Comparison of ENCODE assay signal across 12 mouse cellular contexts in genomic region chr8:86651416-86651815, GRCm38 (mm10). TPM values are rescaled to one million over a fixed set of nuclear protein-coding genes. Genes with fewer than 3 reads are reported as not detected.
DNase-seq lines count a peak whose midpoint lies in the region; ATAC-seq and TF ChIP-seq lines count a peak whose summit lies in the region.
"Had no signal": no experiment of that assay in that cellular context is flagged by ENCODE, and none has a peak within 500 bp of the region (broad histone marks: within the 10 kb centered on the region; RNA-seq: fewer than 3 reads in every experiment).

No protein-coding gene starts in this region.

- no peak for TF ChIP-seq POLR2A in cerebellum, adult 2 months (IDR thresholded peaks at IDR 0.05; ENCODE audit: borderline replicate concordance, insufficient read depth, low read length)

- ATAC-seq in heart, embryonic 11.5 days (replicated peaks; ENCODE audit: insufficient number of reproducible peaks, low FRiP score, low TSS enrichment): no peak
- no peak for ATAC-seq in erythroblast, adult 5-6 weeks (replicated peaks; ENCODE audit: low FRiP score, poor library complexity, severe bottlenecking)

- peaks cover 3% of the 10 kb centered on the region; the same call in 1 of the 2 replicates for H3K36me3 ChIP-seq in heart, embryonic 11.5 days (ENCODE audit: control insufficient read depth, insufficient read depth, low read length)

- no peaks in the 10 kb centered on the region; the same call in 1 of the 2 replicates for H3K4me1 ChIP-seq in cerebellum, adult 2 months (ENCODE audit: control insufficient read depth, insufficient read depth, low read length)
- no peaks in the 10 kb centered on the region for H3K4me1 ChIP-seq in heart, embryonic 11.5 days (ENCODE audit: control insufficient read depth, insufficient read depth, low read length)
- H3K4me1 ChIP-seq: embryonic facial prominence, embryonic 13.5 days; midbrain, embryonic 10.5 days had no signal

- DNase-seq in cerebellum, adult 2 months: peak; percentile 18 to 41
- DNase-seq in cerebellum, postnatal 14 days: no peak
- peak; percentile 40 for DNase-seq in cerebellum, adult 9-10 months
- DNase-seq in layer of hippocampus, adult 8-10 months (ENCODE audit: low spot score in 2 of 2): peak; percentile 78 to 85
- peak; percentile 69 to 77 for DNase-seq in right cerebral cortex, adult 2 months (ENCODE audit: low spot score in 2 of 2)
- no peak for DNase-seq in liver
- DNase-seq: kidney, postnatal 4 days had no signal

- no peak overlapping the region for H3K4me3 ChIP-seq in cerebellum, adult 2 months (replicated peaks; ENCODE audit: insufficient read depth, low read depth, low read length)
- H3K4me3 ChIP-seq in heart, embryonic 11.5 days (ENCODE audit: low read depth, low read length): no peak overlapping the region
- H3K4me3 ChIP-seq: embryonic facial prominence, embryonic 13.5 days; midbrain, embryonic 10.5 days had no signal

- no peak for TF ChIP-seq CTCF in cerebellum, adult 2 months (IDR thresholded peaks at IDR 0.05; ENCODE audit: borderline replicate concordance, insufficient read depth, low read depth, low read length)

- WGBS in cerebellum, adult 2 months: 71% methylated on average over 5 of the region's 5 CpGs
- WGBS in heart, embryonic 11.5 days (ENCODE audit: insufficient replicate concordance): 81% methylated on average over 5 of the region's 5 CpGs

- H3K4me2 ChIP-seq in heart, embryonic 11.5 days: no peak overlapping the region
- H3K4me2 ChIP-seq: embryonic facial prominence, embryonic 13.5 days; hindbrain, embryonic 14.5 days had no signal

- H3K27ac ChIP-seq in cerebellum, adult 2 months (ENCODE audit: insufficient read depth, low read length): peak overlapping the region; percentile 59; the same call in 1 of the 2 replicates
- H3K27ac ChIP-seq in heart, embryonic 11.5 days (ENCODE audit: low read depth, low read length): no peak overlapping the region
- H3K27ac ChIP-seq: embryonic facial prominence, embryonic 13.5 days; hindbrain, embryonic 14.5 days; midbrain, embryonic 10.5 days had no signal

- H3K9ac ChIP-seq in heart, embryonic 11.5 days (ENCODE audit: low read depth, low read length): no peak overlapping the region
- H3K9ac ChIP-seq: embryonic facial prominence, embryonic 13.5 days; hindbrain, embryonic 14.5 days had no signal

- no peaks in the 10 kb centered on the region; the same call in 1 of the 2 replicates for H3K27me3 ChIP-seq in cerebellum, adult 2 months (ENCODE audit: control insufficient read depth, insufficient read depth, low read length)
- H3K27me3 ChIP-seq in heart, embryonic 11.5 days (ENCODE audit: control insufficient read depth, insufficient read depth, low read length): no peaks in the 10 kb centered on the region
- H3K27me3 ChIP-seq: embryonic facial prominence, embryonic 13.5 days had no signal

- H3K9me3 ChIP-seq in heart, embryonic 11.5 days (replicated peaks; ENCODE audit: control insufficient read depth, low read length): no peaks in the 10 kb centered on the region
- H3K9me3 ChIP-seq: embryonic facial prominence, embryonic 13.5 days; midbrain, embryonic 10.5 days had no signal

RNA-seq across cellular contexts. Expression of gene Lonp2, which starts 27.6 kb away (rescaled TPM):
- 69.5 and 72.6 TPM in 2 replicates for polyA plus RNA-seq in cerebellum, adult 2 months (2012; rRNA removed)
- total RNA-seq in layer of hippocampus, adult 8-10 months (2022): 10 to 100 TPM; 79.2 to 87.2 (median 80.7) TPM
- polyA plus RNA-seq in heart, embryonic 11.5 days (2014; fragmentation: Nextera tagmentation; extraction: Ambion mirVana): 53.2 and 69.2 TPM in 2 replicates
- 8.3 and 18.8 TPM in 2 replicates for total RNA-seq in erythroblast, adult 5-6 weeks (2015; ENCODE audit: low replicate concordance)
- total RNA-seq in erythroblast, adult 5-6 weeks (2017; ENCODE audit: low replicate concordance): 15.8 and 22.2 TPM in 2 replicates

Comparison
In these comparisons a context has a peak if more than half of its experiments do, and no peak if none do; other contexts are left out.
1. DNase-seq: peak in cerebellum, adult 2 months (2 of 2), cerebellum, adult 9-10 months (single experiment), layer of hippocampus, adult 8-10 months (2 of 2) and right cerebral cortex, adult 2 months (2 of 2); none in cerebellum, postnatal 14 days (0 of 2) and liver (single experiment).